Mouse (Mus musculus) embryo, embryonic 9.5 days (tissue): ENCODE data around the gene Ankrd2.

Experiments
- DNase-seq: peaks from one replicate; pipeline ENCODE4 v3.0.0-alpha.2; 2017; ENCODE audit errors: extremely low spot score

The Ankrd2 gene

GRCm38 (mm10) chr19:42015001-42015400 lies 20.8 kb upstream of the Ankrd2 start:
- no peak for DNase-seq

- DNase-seq: no peak
These were observed 19.5 kb upstream of the Ankrd2 start for GRCm38 (mm10) chr19:42016251-42016650.

- no peak for DNase-seq
These were observed 19.0 kb upstream of the Ankrd2 start for GRCm38 (mm10) chr19:42016840-42017239.

- DNase-seq: no peak
These were observed 18.2 kb upstream of the Ankrd2 start for GRCm38 (mm10) chr19:42017399-42018247.

GRCm38 (mm10) chr19:42019011-42019522 lies 16.7 kb upstream of the Ankrd2 start:
- no peak for DNase-seq

- DNase-seq: no peak
These were observed 13.9 kb upstream of the Ankrd2 start for GRCm38 (mm10) chr19:42021681-42022541.

GRCm38 (mm10) chr19:42022542-42022848 lies 13.3 kb upstream of the Ankrd2 start:
- no peak for DNase-seq

- DNase-seq: peak; percentile 72
These were observed 9.6 kb upstream of the Ankrd2 start for GRCm38 (mm10) chr19:42026158-42026557.

- DNase-seq: no peak
These were observed 4.7 kb upstream of the Ankrd2 start for GRCm38 (mm10) chr19:42031112-42031511.

GRCm38 (mm10) chr19:42033611-42034010 lies 2.2 kb upstream of the Ankrd2 start:
- no peak for DNase-seq

- DNase-seq: no peak
These were observed 1.5 kb upstream of the Ankrd2 start for GRCm38 (mm10) chr19:42034146-42034775.

- no peak for DNase-seq
These were observed 832 bp upstream of the Ankrd2 start for GRCm38 (mm10) chr19:42034881-42035455.

- DNase-seq: no peak
These were observed 557 bp downstream of the Ankrd2 start for GRCm38 (mm10) chr19:42036357-42036756.

- no peak for DNase-seq
These were observed 1.4 kb downstream of the Ankrd2 start for GRCm38 (mm10) chr19:42037167-42037702.

GRCm38 (mm10) chr19:42038310-42038709 lies 2.5 kb downstream of the Ankrd2 start:
- no peak for DNase-seq

- DNase-seq: no peak
These were observed 8.2 kb downstream of the Ankrd2 start for GRCm38 (mm10) chr19:42043988-42044387.

- peak; percentile 81 for DNase-seq
These were observed 9.7 kb downstream of the Ankrd2 start, which contains the start of gene Hoga1 for GRCm38 (mm10) chr19:42045269-42046102. TSS of gene Hoga1 (plus strand) at chr19:42045610.

- DNase-seq: no peak
These were observed 14.5 kb downstream of the Ankrd2 start for GRCm38 (mm10) chr19:42050251-42050650.

- no peak for DNase-seq
These were observed 15.6 kb downstream of the Ankrd2 start for GRCm38 (mm10) chr19:42051351-42051750.

GRCm38 (mm10) chr19:42051948-42052347 lies 16.1 kb downstream of the Ankrd2 start, which contains the start of gene 4933411K16Rik:
TSS of gene 4933411K16Rik (plus strand) at chr19:42052248.
- DNase-seq: no peak
